Mouse (Mus musculus): ENCODE data around the gene Gm17783. TPM values are rescaled to one million over a fixed set of nuclear protein-coding genes. Genes with fewer than 3 reads are reported as not detected.

Gm17783 gene
- total and polyA plus RNA-seq, 2 experiments from 2014 or later, result not detected

Other genes starting within 250 kb of the Gm17783 start
- 210 and 300 TPM in 2 replicates for gene Cd200, start 123.0 kb downstream of the Gm17783 start, total RNA-seq (2014; rRNA removed)
- 354 and 385 TPM in 2 replicates for gene Cd200, start 123.0 kb downstream of the Gm17783 start, polyA plus RNA-seq (2015; fragmentation: Nextera tagmentation; extraction: Ambion mirVana)
- not detected in 2 replicates for gene Gm609, start 39.1 kb downstream of the Gm17783 start, total RNA-seq (2014; rRNA removed)
- gene Gm609, start 39.1 kb downstream of the Gm17783 start, polyA plus RNA-seq (2015; fragmentation: Nextera tagmentation; extraction: Ambion mirVana), result 0.05 TPM in 1 of 2 replicates, not detected in the other
- gene Slc9c1, start 3.3 kb upstream of the Gm17783 start, total RNA-seq (2014; rRNA removed), result not detected in 2 replicates
- not detected in 2 replicates for gene Slc9c1, start 3.3 kb upstream of the Gm17783 start, polyA plus RNA-seq (2015; fragmentation: Nextera tagmentation; extraction: Ambion mirVana)
- not detected in 2 replicates for gene Gcsam, start 78.3 kb upstream of the Gm17783 start, total RNA-seq (2014; rRNA removed)
- gene Gcsam, start 78.3 kb upstream of the Gm17783 start, polyA plus RNA-seq (2015; fragmentation: Nextera tagmentation; extraction: Ambion mirVana), result not detected in 2 replicates
- gene BC016579, start 122.0 kb upstream of the Gm17783 start, total RNA-seq (2014; rRNA removed), result not detected in 2 replicates
- gene BC016579, start 122.0 kb upstream of the Gm17783 start, polyA plus RNA-seq (2015; fragmentation: Nextera tagmentation; extraction: Ambion mirVana), result not detected in 2 replicates
- 0.58 and 0.73 TPM in 2 replicates for gene Tmprss7, start 161.6 kb upstream of the Gm17783 start, total RNA-seq (2014; rRNA removed)
- 0.55 and 0.59 TPM in 2 replicates for gene Tmprss7, start 161.6 kb upstream of the Gm17783 start, polyA plus RNA-seq (2015; fragmentation: Nextera tagmentation; extraction: Ambion mirVana)
- gene Tagln3, start 192.6 kb upstream of the Gm17783 start, total RNA-seq (2014; rRNA removed), result 190 and 198 TPM in 2 replicates
- gene Tagln3, start 192.6 kb upstream of the Gm17783 start, polyA plus RNA-seq (2015; fragmentation: Nextera tagmentation; extraction: Ambion mirVana), result 302 and 317 TPM in 2 replicates
- 19.0 and 21.7 TPM in 2 replicates for gene Abhd10, start 210.9 kb upstream of the Gm17783 start, total RNA-seq (2014; rRNA removed)
- 34.4 and 36.2 TPM in 2 replicates for gene Abhd10, start 210.9 kb upstream of the Gm17783 start, polyA plus RNA-seq (2015; fragmentation: Nextera tagmentation; extraction: Ambion mirVana)

Measured in hindbrain, postnatal 0 days (tissue).